Mouse (Mus musculus): Measurements from ENCODE around the gene Itm2c.

Gene Itm2c

GRCm38 (mm10) chr1:85894231-85894747 is at the start of gene Itm2c:
TSS of gene Itm2c (plus strand) at chr1:85894281.
- DNase-seq (ENCODE audit: low read depth, low spot score) = peak; percentile 96

DNA sequence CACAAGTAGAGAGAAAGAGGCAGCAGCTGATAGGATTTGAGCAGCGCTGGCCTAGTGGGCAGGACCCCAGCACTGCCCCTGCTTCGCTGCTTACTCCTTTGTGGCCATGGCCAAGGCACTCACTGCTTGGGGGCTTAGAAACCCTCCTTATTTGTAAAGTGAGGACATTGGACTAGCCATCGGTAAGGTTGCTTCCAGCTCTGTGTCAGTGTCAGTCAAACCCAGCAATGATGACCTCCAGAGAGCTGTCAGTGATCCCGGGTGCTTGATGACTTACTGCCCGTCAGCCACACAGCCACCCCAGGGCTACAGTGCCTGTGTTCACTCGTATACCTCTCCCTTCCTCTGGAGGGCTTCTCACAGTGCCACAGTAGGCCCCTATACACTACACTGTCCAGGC is 49.1 kb upstream of the Itm2c start:
- DNase-seq (ENCODE audit: low read depth, low spot score) = no peak

DNA sequence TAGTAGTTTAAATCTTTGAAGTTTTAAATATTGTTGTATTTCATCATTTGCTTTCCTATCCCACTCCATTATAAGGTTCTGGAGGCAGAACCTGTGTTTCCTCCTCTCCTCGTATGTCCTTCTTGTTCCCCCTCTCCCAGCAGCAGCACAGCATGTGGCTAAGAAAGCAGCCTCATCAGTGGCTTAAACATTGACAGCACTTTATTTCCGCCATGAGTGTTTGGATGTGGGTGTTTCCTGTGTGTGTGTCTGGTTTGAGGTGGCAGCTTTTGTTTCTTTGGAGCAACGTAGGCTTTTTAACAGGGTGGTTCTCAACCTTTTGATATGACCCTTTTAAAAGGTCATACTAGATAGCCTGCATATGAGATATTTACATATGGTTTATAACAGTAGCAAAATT is 48.6 kb upstream of the Itm2c start:
- DNase-seq (ENCODE audit: low read depth, low spot score) = no peak

DNA sequence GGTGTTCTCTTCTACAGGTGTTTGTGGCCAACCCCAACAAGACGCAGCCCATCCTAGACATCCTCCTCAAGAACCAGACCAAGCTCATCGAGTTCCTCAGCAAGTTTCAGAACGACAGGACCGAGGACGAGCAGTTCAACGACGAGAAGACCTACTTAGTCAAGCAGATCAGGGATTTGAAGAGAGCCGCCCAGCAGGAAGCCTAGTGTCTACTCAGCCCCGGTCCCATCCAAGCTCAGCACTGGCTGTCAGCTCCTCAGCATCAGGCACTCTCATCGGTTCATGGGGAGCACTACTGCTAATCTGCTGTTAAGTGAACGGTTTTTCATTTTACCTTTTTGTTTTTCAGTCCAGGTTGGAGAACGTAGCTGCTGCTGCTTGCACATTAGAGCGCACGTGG is 45.1 kb upstream of the Itm2c start:
- DNase-seq (ENCODE audit: low read depth, low spot score) = no peak

GRCm38 (mm10) chr1:85850851-85851250 is 43.2 kb upstream of the Itm2c start:
- DNase-seq (ENCODE audit: low read depth, low spot score) = no peak

- DNase-seq (ENCODE audit: low read depth, low spot score) = peak; percentile 91
Observed at GRCm38 (mm10) chr1:85852996-85853689, 40.9 kb upstream of the Itm2c start.

DNA sequence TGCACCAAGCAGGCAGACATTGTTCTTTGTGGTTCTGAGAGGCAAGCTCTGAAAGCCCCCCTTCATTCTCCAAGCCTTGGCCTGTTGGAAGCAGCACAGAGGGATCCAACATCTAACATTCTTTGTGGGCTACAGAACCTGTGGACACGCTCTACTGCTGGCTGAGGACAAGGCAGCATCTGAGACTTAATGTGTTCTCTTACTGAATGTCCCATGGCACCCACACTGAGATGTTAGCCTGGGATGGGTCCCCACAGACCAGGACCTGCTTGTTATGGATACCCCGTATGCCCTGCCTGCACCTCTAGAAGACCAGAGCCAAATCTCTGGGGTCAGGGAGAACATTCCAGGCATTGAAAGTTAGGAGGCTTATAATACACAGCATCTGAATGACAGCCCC is 40.2 kb upstream of the Itm2c start:
- DNase-seq (ENCODE audit: low read depth, low spot score) = no peak

GRCm38 (mm10) chr1:85854475-85854874 is 39.6 kb upstream of the Itm2c start:
- no peak for DNase-seq (ENCODE audit: low read depth, low spot score)

GRCm38 (mm10) chr1:85856266-85856665 is 37.8 kb upstream of the Itm2c start:
- no peak for DNase-seq (ENCODE audit: low read depth, low spot score)

DNA sequence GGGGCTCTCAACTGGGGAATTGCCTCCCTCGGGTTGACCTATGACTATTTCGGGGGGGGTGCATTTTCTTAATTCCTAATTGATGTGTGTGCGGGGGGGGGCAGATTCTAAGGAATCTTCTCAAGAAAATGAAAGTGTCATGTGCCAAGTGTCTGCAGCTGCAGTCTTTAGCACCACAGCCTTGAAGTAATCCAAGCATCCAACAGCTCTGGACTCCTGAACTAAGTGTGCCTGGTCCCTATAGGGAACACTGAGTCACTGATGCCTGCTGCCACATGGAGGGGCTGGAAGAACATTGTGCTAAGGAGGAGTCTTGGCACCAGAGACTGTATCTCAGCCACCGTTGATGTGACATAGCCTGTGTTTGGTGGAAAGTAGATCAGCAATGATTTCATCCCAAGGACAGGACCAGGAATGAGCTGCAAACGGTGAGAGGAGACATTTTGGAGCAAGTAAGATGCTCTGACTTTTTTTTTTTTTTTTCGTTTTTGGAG is 36.8 kb upstream of the Itm2c start:
- DNase-seq (ENCODE audit: low read depth, low spot score) = peak; percentile 69

GRCm38 (mm10) chr1:85864383-85864782 is 29.7 kb upstream of the Itm2c start:
- no peak for DNase-seq (ENCODE audit: low read depth, low spot score)

GRCm38 (mm10) chr1:85870001-85870400 is 24.1 kb upstream of the Itm2c start:
- DNase-seq (ENCODE audit: low read depth, low spot score) = peak; percentile 94

GRCm38 (mm10) chr1:85870546-85870945 is 23.5 kb upstream of the Itm2c start:
- peak; percentile 51 for DNase-seq (ENCODE audit: low read depth, low spot score)

DNA sequence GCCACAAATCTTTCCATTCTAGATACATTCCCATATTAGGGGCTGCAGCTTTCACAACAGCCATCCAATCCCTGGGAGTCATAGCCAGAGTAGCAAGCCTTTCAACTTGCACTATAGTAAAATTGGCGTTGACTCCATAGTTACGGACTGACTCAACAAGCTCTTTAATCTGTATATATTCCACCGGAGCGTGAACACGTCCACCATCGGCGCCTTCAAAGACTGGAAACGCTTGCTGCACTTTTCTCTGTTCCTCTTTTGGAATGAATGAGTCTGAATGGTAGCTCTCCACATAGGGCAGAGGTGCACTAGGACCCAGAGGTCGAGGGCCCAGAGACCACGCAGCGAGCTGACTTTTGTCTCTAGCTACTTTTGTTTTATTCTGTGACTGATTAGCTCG is 12.1 kb upstream of the Itm2c start:
- no peak for DNase-seq (ENCODE audit: low read depth, low spot score)

- no peak for DNase-seq (ENCODE audit: low read depth, low spot score)
Observed at GRCm38 (mm10) chr1:85887221-85887620, 6.9 kb upstream of the Itm2c start.

DNA sequence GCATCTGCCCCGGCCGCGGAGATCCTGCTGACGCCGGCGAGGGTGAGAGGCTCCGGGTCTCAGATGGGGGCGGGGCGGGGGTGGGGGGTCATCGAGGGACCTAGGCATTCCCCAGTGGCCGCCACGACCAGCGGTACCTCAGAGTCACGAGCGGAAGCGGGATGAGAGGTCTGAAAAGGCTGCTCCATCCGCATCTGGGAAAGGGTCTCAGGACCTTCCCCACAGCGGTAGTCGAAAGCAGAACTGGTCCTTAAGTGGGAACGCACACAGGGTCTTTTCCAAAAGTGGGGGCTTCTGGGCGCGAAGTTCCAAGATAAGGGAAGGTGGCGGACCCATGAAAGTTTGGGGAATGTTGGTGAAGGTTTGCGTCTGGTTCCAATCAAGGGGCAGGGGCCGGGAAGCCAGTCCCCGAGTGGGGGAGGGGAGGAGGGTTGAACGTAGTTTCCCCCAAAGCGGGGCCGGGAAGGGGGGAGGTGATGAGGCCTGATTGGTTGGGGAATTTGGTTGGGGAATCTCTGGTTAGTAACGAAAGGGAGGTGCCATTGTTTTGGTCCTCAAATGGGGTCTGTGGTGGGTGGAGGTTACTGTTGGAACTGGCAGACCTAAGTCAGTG is 773 bp downstream of the Itm2c start:
- DNase-seq (ENCODE audit: low read depth, low spot score) = peak; percentile 55

- DNase-seq (ENCODE audit: low read depth, low spot score) = peak; percentile 88
Observed at GRCm38 (mm10) chr1:85895391-85895837, 1.3 kb downstream of the Itm2c start.

DNA sequence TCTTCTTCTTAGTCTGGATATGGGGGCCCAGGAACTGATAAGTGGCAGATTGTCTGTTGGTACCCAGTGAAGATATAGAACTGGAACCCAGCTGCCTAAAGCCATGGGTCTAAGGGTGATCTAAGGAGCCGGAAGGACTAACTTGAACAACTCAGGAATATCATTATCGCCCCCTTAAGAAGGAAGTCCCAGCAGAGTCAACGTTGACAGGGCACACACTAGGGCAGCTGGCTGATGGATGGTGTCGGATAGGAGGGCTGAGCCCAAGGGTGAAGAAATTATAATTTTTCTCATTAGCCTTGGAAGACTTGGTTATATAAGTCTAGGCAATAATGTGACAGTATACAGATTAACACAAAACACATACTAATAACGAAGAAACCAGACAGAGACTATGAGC is 2.0 kb downstream of the Itm2c start:
- no peak for DNase-seq (ENCODE audit: low read depth, low spot score)

DNA sequence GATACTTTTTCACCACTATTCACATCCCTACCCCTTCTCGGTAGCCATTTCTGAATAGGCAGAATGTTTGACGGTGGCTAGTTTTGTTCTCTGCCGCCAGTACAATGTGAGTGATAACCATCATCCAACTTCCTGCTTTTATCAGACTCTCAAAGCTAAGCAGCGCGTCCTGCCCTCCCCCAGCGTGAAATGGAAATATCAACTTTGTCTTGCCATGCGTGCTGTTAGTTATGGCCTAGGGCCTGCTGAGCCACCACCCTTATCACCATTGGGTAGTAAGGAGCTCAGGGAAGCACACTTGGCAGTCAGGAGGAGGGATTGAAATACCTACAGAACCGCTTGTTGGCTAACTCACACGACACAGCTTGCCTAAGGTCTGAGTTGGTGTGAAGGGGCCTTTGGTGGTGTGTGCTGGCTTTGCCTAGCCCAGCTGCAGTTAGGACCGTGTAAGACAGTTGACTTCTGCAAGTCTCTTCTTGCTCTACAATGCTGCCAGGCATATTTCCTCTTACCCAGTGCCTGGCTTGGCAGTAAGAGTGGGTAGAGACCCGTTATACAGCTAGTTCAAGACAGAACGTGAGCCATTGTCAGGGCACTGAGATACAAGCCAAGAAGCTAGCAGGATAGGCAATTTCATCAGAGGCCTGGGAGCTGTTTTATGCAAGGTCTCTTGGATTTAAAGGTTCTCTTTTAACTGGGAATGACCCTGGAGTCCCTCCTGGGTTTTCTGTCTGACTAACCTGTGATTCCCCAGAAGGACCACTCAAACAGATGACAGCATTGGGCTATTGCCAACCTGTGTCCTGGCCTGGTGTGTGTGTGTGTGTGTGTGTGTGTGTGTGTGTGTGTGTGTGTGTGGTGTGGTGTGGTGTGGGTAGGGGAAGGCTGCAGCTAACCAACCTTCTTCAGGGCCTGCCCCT is 3.0 kb downstream of the Itm2c start:
- no peak for DNase-seq (ENCODE audit: low read depth, low spot score)

DNA sequence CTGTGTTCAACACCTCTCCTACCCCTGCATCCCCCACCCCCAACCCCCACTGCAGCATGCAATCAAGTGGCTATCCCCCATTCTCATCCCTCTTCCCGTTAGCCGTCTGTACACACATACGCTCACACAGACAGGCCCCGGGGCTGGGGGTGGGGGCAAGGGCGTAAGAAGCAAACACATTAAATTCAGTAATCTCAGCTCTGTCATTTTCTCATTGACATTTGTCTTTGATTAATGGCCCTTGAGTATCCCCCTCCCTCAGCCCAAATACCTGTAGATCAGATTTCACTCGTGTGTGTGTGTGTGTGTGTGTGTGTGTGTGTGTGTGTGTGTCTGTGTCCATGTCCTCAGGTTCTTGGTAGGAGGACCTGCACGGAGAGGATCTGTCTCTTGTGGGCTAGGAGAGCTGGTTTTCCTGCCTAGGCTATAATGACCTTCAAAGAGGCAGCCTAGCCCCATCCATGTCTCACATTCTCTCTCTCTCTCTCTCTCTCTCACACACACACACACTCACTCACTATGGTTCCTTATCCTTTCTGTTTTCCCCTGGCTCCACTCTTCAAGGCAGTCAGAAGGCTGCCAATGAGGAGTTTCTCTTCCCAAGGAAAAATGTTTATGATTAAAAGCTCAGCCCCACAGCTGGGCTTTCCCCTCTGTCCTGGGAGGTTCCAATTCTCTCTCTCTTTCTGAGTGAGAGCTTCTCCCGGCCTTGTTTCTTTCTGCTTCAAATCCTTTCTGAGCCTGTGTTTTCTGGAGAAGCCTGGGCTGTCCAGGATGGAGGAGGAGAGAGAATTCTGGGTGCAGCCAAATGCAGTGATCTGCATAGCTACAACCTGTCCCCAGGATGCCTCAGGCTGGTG is 4.0 kb downstream of the Itm2c start:
- no peak for DNase-seq (ENCODE audit: low read depth, low spot score)

Data from brain, adult 2 months (tissue).